In genomic region chr2:132021616-132022015, GRCm38 (mm10) we compare ENCODE assay signal across 13 mouse cellular contexts. TPM values are rescaled to one million over a fixed set of nuclear protein-coding genes. Genes with fewer than 3 reads are reported as not detected.
DNase-seq lines count a peak whose midpoint lies in the region; ATAC-seq and TF ChIP-seq lines count a peak whose summit lies in the region.
"Had no signal": no experiment of that assay in that cellular context is flagged by ENCODE, and none has a peak within 500 bp of the region (broad histone marks: within the 10 kb centered on the region; RNA-seq: fewer than 3 reads in every experiment).

No protein-coding gene starts in this region.

- peaks cover 26% of the 10 kb centered on the region for H3K4me1 ChIP-seq in forebrain, embryonic 10.5 days
- peaks cover 7% of the 10 kb centered on the region; the same call in 1 of the 2 replicates for H3K4me1 ChIP-seq in forebrain, embryonic 12.5 days
- peaks cover 59% of the 10 kb centered on the region for H3K4me1 ChIP-seq in spleen, adult 2 months (ENCODE audit: control insufficient read depth, insufficient read depth, insufficient read length)
- peaks cover 4% of the 10 kb centered on the region; the same call in 1 of the 2 replicates for H3K4me1 ChIP-seq in stomach, embryonic 15.5 days

- H3K9me3 ChIP-seq in forebrain, embryonic 10.5 days, result no peaks in the 10 kb centered on the region
- no peaks in the 10 kb centered on the region for H3K9me3 ChIP-seq in forebrain, embryonic 12.5 days
- H3K9me3 ChIP-seq in stomach, embryonic 15.5 days, result no peaks in the 10 kb centered on the region

- no peak for TF ChIP-seq CTCF in left cerebral cortex, adult 2 months (IDR thresholded peaks at IDR 0.05)
- TF ChIP-seq CTCF in spleen, adult 2 months (IDR thresholded peaks at IDR 0.05; ENCODE audit: extremely low read depth, insufficient read depth, insufficient read length, insufficient replicate concordance), result no peak

- WGBS in forebrain, embryonic 10.5 days, result 87% methylated on average over 4 of the region's 4 CpGs
- WGBS in forebrain, embryonic 12.5 days, result 83% methylated on average over 4 of the region's 4 CpGs
- 32% methylated on average over 4 of the region's 4 CpGs for WGBS in spleen, adult 2 months
- WGBS in stomach, embryonic 15.5 days, result 80% methylated on average over 4 of the region's 4 CpGs

- no peak for TF ChIP-seq POLR2A in spleen, adult 2 months (IDR thresholded peaks at IDR 0.05; ENCODE audit: low read depth, low read length)

- DNase-seq in forebrain, embryonic 10.5 days (ENCODE audit: extremely low spot score, low spot score), result no peak
- DNase-seq in left cerebral cortex, adult 2 months (ENCODE audit: extremely low spot score in 1 of 2, low spot score in 2 of 2), result no peak
- no peak for DNase-seq in left cerebral cortex, adult 8-10 months (ENCODE audit: low spot score in 2 of 2)
- DNase-seq in spleen, adult 2 months (ENCODE audit: low read depth in 1 of 2, low spot score in 2 of 2), result no peak
- no peak for DNase-seq in spleen, postnatal 4 days (ENCODE audit: low spot score in 2 of 2)
- DNase-seq in spleen, postnatal 36 days (ENCODE audit: low spot score in 2 of 2), result no peak
- DNase-seq: cerebellum, adult 9-10 months; gastrocnemius, postnatal 14 days; kidney, adult 11 months; right cerebral cortex, adult 18-20 months had no signal

- peaks cover 38% of the 10 kb centered on the region for H3K36me3 ChIP-seq in forebrain, embryonic 10.5 days (replicated peaks)
- no peaks in the 10 kb centered on the region; the same call in 1 of the 2 replicates for H3K36me3 ChIP-seq in forebrain, embryonic 12.5 days (replicated peaks)
- no peaks in the 10 kb centered on the region; the same call in 1 of the 2 replicates for H3K36me3 ChIP-seq in spleen, adult 2 months (ENCODE audit: control insufficient read depth, insufficient read depth, low read length)
- H3K36me3 ChIP-seq in stomach, embryonic 15.5 days, result no peaks in the 10 kb centered on the region

- intact Hi-C loops in left cerebral cortex, adult 2 months (cut with DNase I), result no loop called here

- H3K4me2 ChIP-seq in forebrain, embryonic 12.5 days, result no peak overlapping the region
- no peak overlapping the region for H3K4me2 ChIP-seq in stomach, embryonic 15.5 days

- no peak overlapping the region for H3K4me3 ChIP-seq in forebrain, embryonic 10.5 days
- H3K4me3 ChIP-seq in forebrain, embryonic 12.5 days (replicated peaks), result no peak overlapping the region
- no peak overlapping the region for H3K4me3 ChIP-seq in left cerebral cortex, adult 2 months
- H3K4me3 ChIP-seq in spleen, adult 2 months (ENCODE audit: extremely low read depth, insufficient read depth, insufficient read length), result 0 out of 2 replicates have a peak overlapping the region, but pooled peaks have one; percentile 2
- H3K4me3 ChIP-seq in stomach, embryonic 15.5 days (replicated peaks), result no peak overlapping the region
- H3K4me3 ChIP-seq: erythroblast, embryonic 14.5 days had no signal

- no peak overlapping the region for H3K9ac ChIP-seq in forebrain, embryonic 12.5 days
- no peak overlapping the region for H3K9ac ChIP-seq in stomach, embryonic 15.5 days

- H3K27me3 ChIP-seq in forebrain, embryonic 10.5 days (ENCODE audit: poor library complexity, severe bottlenecking), result peaks cover 4% of the 10 kb centered on the region
- H3K27me3 ChIP-seq in forebrain, embryonic 12.5 days, result no peaks in the 10 kb centered on the region
- no peaks in the 10 kb centered on the region for H3K27me3 ChIP-seq in spleen, adult 2 months (ENCODE audit: control insufficient read depth, insufficient read depth, low read length)
- no peaks in the 10 kb centered on the region for H3K27me3 ChIP-seq in stomach, embryonic 15.5 days (replicated peaks)

- ATAC-seq in forebrain, embryonic 12.5 days (ENCODE audit: low FRiP score), result no peak
- 0 out of 2 replicates have a peak, but pooled peaks have one; percentile 41 for ATAC-seq in stomach, embryonic 15.5 days (ENCODE audit: insufficient read depth, low FRiP score, low read depth)

- 0 out of 2 replicates have a peak overlapping the region, but pooled peaks have one; percentile 5 for H3K27ac ChIP-seq in forebrain, embryonic 10.5 days
- H3K27ac ChIP-seq in forebrain, embryonic 12.5 days, result no peak overlapping the region
- peak overlapping the region; percentile 6; the same call in 1 of the 2 replicates for H3K27ac ChIP-seq in left cerebral cortex, adult 2 months
- peak overlapping the region; percentile 98 for H3K27ac ChIP-seq in spleen, adult 2 months (ENCODE audit: insufficient read depth, low read length)
- H3K27ac ChIP-seq in stomach, embryonic 15.5 days, result peak overlapping the region; percentile 11; the same call in 1 of the 2 replicates

RNA-seq across cellular contexts. Expression of gene Rassf2, which starts 8.4 kb away (rescaled TPM):
- polyA plus RNA-seq in forebrain, embryonic 10.5 days (2016; fragmentation: Nextera tagmentation; extraction: Ambion mirVana), result 23.5 and 24.8 TPM in 2 replicates
- 27.8 and 34.1 TPM in 2 replicates for polyA plus RNA-seq in forebrain, embryonic 12.5 days (2016; fragmentation: Nextera tagmentation; extraction: Ambion mirVana)
- 10 to 100 TPM; 39.2 to 41.2 TPM for total RNA-seq in left cerebral cortex, adult 2 months (2021)
- total RNA-seq in left cerebral cortex, adult 8-10 months (2022), result 10 to 100 TPM; 50.7 to 55.7 (median 53.8) TPM
- polyA plus RNA-seq in spleen, adult 2 months (2012; rRNA removed), result 70.2 and 85.9 TPM in 2 replicates
- polyA plus RNA-seq in stomach, embryonic 15.5 days (2015; fragmentation: Nextera tagmentation; extraction: Ambion mirVana), result 10.9 and 11.7 TPM in 2 replicates
